Mouse (Mus musculus): ENCODE data around the gene Sp3. TPM values are rescaled to one million over a fixed set of nuclear protein-coding genes. Genes with fewer than 3 reads are reported as not detected.

Sp3 gene
- polyA plus RNA-seq, 1 experiment, result 8.9 TPM

- Histone ChIP-seq H3K27me3 (ENCODE audit: control insufficient read depth, insufficient read depth, low read length) (no peaks in the 10 kb centered on the region), H3K36me3 (ENCODE audit: control insufficient read depth, insufficient read depth, low read length) (no peaks in the 10 kb centered on the region), H3K27ac (ENCODE audit: control insufficient read depth, insufficient read depth, low read depth, low read length) (peak overlapping the region; percentile 99), H3K4me3 (ENCODE audit: control insufficient read depth, low read depth, low read length) (peak overlapping the region; percentile 98), H3K4me1 (ENCODE audit: control insufficient read depth, insufficient read depth, low read length) (peaks cover 2% of the 10 kb centered on the region; the same call in 1 of the 2 replicates)
- no peak for TF ChIP-seq POLR2A (IDR thresholded peaks at IDR 0.05; ENCODE audit: control insufficient read depth, low read depth, low read length)
- TF ChIP-seq CTCF (IDR thresholded peaks at IDR 0.05; ENCODE audit: control insufficient read depth, insufficient read depth, insufficient replicate concordance, low read depth, low read length), result no peak
Measured at GRCm38 (mm10) chr2:72979659-72980071, 581 bp downstream of the Sp3 start.

GRCm38 (mm10) chr2:72978901-72979658 is 1.2 kb downstream of the Sp3 start:
- peak; percentile 35; the same call in 1 of the 2 replicates for TF ChIP-seq POLR2A (IDR thresholded peaks at IDR 0.05; ENCODE audit: control insufficient read depth, low read depth, low read length)
- no peak for TF ChIP-seq CTCF (IDR thresholded peaks at IDR 0.05; ENCODE audit: control insufficient read depth, insufficient read depth, insufficient replicate concordance, low read depth, low read length)
- H3K4me3 ChIP-seq (ENCODE audit: control insufficient read depth, low read depth, low read length), result peak overlapping the region; percentile 93

GRCm38 (mm10) chr2:72978473-72978872 is 1.8 kb downstream of the Sp3 start:
- Histone ChIP-seq H3K4me1 (ENCODE audit: control insufficient read depth, insufficient read depth, low read length) (peaks cover 2% of the 10 kb centered on the region; the same call in 1 of the 2 replicates), H3K27ac (ENCODE audit: control insufficient read depth, insufficient read depth, low read depth, low read length) (peak overlapping the region; percentile 95), H3K27me3 (ENCODE audit: control insufficient read depth, insufficient read depth, low read length) (no peaks in the 10 kb centered on the region), H3K36me3 (ENCODE audit: control insufficient read depth, insufficient read depth, low read length) (no peaks in the 10 kb centered on the region), H3K4me3 (ENCODE audit: control insufficient read depth, low read depth, low read length) (peak overlapping the region; percentile 88)
- TF ChIP-seq CTCF (IDR thresholded peaks at IDR 0.05; ENCODE audit: control insufficient read depth, insufficient read depth, insufficient replicate concordance, low read depth, low read length) (no peak), POLR2A (IDR thresholded peaks at IDR 0.05; ENCODE audit: control insufficient read depth, low read depth, low read length) (no peak)

More at GRCm38 (mm10) chr2:72978901-72979658, 1.2 kb downstream of the Sp3 start:
- no peaks in the 10 kb centered on the region for H3K27me3 ChIP-seq (ENCODE audit: control insufficient read depth, insufficient read depth, low read length)
- H3K4me1 ChIP-seq (ENCODE audit: control insufficient read depth, insufficient read depth, low read length), result peaks cover 2% of the 10 kb centered on the region; the same call in 1 of the 2 replicates
- H3K27ac ChIP-seq (ENCODE audit: control insufficient read depth, insufficient read depth, low read depth, low read length), result peak overlapping the region; percentile 95
- no peaks in the 10 kb centered on the region for H3K36me3 ChIP-seq (ENCODE audit: control insufficient read depth, insufficient read depth, low read length)

- H3K4me3 ChIP-seq (ENCODE audit: control insufficient read depth, low read depth, low read length), result no peak overlapping the region
- H3K4me1 ChIP-seq (ENCODE audit: control insufficient read depth, insufficient read depth, low read length), result peaks cover 2% of the 10 kb centered on the region; the same call in 1 of the 2 replicates
- no peaks in the 10 kb centered on the region for H3K27me3 ChIP-seq (ENCODE audit: control insufficient read depth, insufficient read depth, low read length)
- no peaks in the 10 kb centered on the region for H3K36me3 ChIP-seq (ENCODE audit: control insufficient read depth, insufficient read depth, low read length)
- no peak overlapping the region for H3K27ac ChIP-seq (ENCODE audit: control insufficient read depth, insufficient read depth, low read depth, low read length)
- TF ChIP-seq POLR2A (IDR thresholded peaks at IDR 0.05; ENCODE audit: control insufficient read depth, low read depth, low read length), result no peak
- no peak for TF ChIP-seq CTCF (IDR thresholded peaks at IDR 0.05; ENCODE audit: control insufficient read depth, insufficient read depth, insufficient replicate concordance, low read depth, low read length)
Measured at GRCm38 (mm10) chr2:72977272-72977671, 3.0 kb downstream of the Sp3 start.

GRCm38 (mm10) chr2:72976036-72976435 is 4.2 kb downstream of the Sp3 start:
- no peak for TF ChIP-seq POLR2A (IDR thresholded peaks at IDR 0.05; ENCODE audit: control insufficient read depth, low read depth, low read length)
- TF ChIP-seq CTCF (IDR thresholded peaks at IDR 0.05; ENCODE audit: control insufficient read depth, insufficient read depth, insufficient replicate concordance, low read depth, low read length), result no peak
- no peaks in the 10 kb centered on the region for H3K4me1 ChIP-seq (ENCODE audit: control insufficient read depth, insufficient read depth, low read length)
- H3K4me3 ChIP-seq (ENCODE audit: control insufficient read depth, low read depth, low read length), result no peak overlapping the region
- no peaks in the 10 kb centered on the region for H3K27me3 ChIP-seq (ENCODE audit: control insufficient read depth, insufficient read depth, low read length)
- H3K27ac ChIP-seq (ENCODE audit: control insufficient read depth, insufficient read depth, low read depth, low read length), result no peak overlapping the region
- H3K36me3 ChIP-seq (ENCODE audit: control insufficient read depth, insufficient read depth, low read length), result peaks cover 1% of the 10 kb centered on the region; the same call in 1 of the 2 replicates

- Histone ChIP-seq H3K4me3 (ENCODE audit: control insufficient read depth, low read depth, low read length) (no peak overlapping the region), H3K36me3 (ENCODE audit: control insufficient read depth, insufficient read depth, low read length) (peaks cover 3% of the 10 kb centered on the region; the same call in 1 of the 2 replicates), H3K27me3 (ENCODE audit: control insufficient read depth, insufficient read depth, low read length) (no peaks in the 10 kb centered on the region), H3K4me1 (ENCODE audit: control insufficient read depth, insufficient read depth, low read length) (no peaks in the 10 kb centered on the region), H3K27ac (ENCODE audit: control insufficient read depth, insufficient read depth, low read depth, low read length) (no peak overlapping the region)
- no peak for TF ChIP-seq CTCF (IDR thresholded peaks at IDR 0.05; ENCODE audit: control insufficient read depth, insufficient read depth, insufficient replicate concordance, low read depth, low read length)
- no peak for TF ChIP-seq POLR2A (IDR thresholded peaks at IDR 0.05; ENCODE audit: control insufficient read depth, low read depth, low read length)
Measured at GRCm38 (mm10) chr2:72970831-72971230, 9.4 kb downstream of the Sp3 start.

GRCm38 (mm10) chr2:72970302-72970701 is 9.9 kb downstream of the Sp3 start:
- Histone ChIP-seq H3K36me3 (ENCODE audit: control insufficient read depth, insufficient read depth, low read length) (peaks cover 3% of the 10 kb centered on the region; the same call in 1 of the 2 replicates), H3K4me1 (ENCODE audit: control insufficient read depth, insufficient read depth, low read length) (no peaks in the 10 kb centered on the region), H3K4me3 (ENCODE audit: control insufficient read depth, low read depth, low read length) (no peak overlapping the region), H3K27me3 (ENCODE audit: control insufficient read depth, insufficient read depth, low read length) (no peaks in the 10 kb centered on the region), H3K27ac (ENCODE audit: control insufficient read depth, insufficient read depth, low read depth, low read length) (no peak overlapping the region)
- TF ChIP-seq POLR2A (IDR thresholded peaks at IDR 0.05; ENCODE audit: control insufficient read depth, low read depth, low read length) (no peak), CTCF (IDR thresholded peaks at IDR 0.05; ENCODE audit: control insufficient read depth, insufficient read depth, insufficient replicate concordance, low read depth, low read length) (no peak)
